Mouse (Mus musculus) heart, adult 2 months (tissue): Measurements from ENCODE around the gene Rgs9bp. TPM values are rescaled to one million over a fixed set of nuclear protein-coding genes. Genes with fewer than 3 reads are reported as not detected.

Experiments
- DNase-seq, 2 experiments: peaks; one replicate each; pipeline ENCODE4 v3.0.0; 2021
- H3K27ac ChIP-seq: fragments of 200-600 bp; 2 replicates; pipeline ENCODE4 v1.8.1; 2022
- H3K27me3 ChIP-seq: fragments of 200-500 bp; 2 replicates; pipeline ENCODE4 v1.6.1; 2012; ENCODE audit warnings: mild to moderate bottlenecking, low read length, inconsistent platforms, mixed read lengths; ENCODE audit not compliant: control insufficient read depth, insufficient read depth
- H3K36me3 ChIP-seq: fragments of 200-500 bp; 2 replicates; pipeline ENCODE4 v1.6.1; 2012; ENCODE audit warnings: low read length, inconsistent platforms; ENCODE audit not compliant: control insufficient read depth, insufficient read depth
- H3K4me1 ChIP-seq: fragments of 200-500 bp; 2 replicates; pipeline ENCODE4 v1.6.1; 2011; ENCODE audit warnings: low read length; ENCODE audit not compliant: control insufficient read depth, insufficient read depth
- H3K4me3 ChIP-seq: fragments of 200-600 bp; 2 replicates; pipeline ENCODE4 v1.8.1; 2022
- H3K79me2 ChIP-seq: fragments of 200-500 bp; replicated peaks from 2 replicates; pipeline ENCODE4 v1.6.1; 2012; ENCODE audit warnings: mild to moderate bottlenecking, inconsistent platforms, low read length, moderate library complexity, mixed read lengths; ENCODE audit not compliant: control insufficient read depth, insufficient read depth
- H3K9ac ChIP-seq: fragments of 200-500 bp; 2 replicates; pipeline ENCODE4 v1.6.1; 2012; ENCODE audit warnings: low read depth, mild to moderate bottlenecking, control low read depth, inconsistent platforms, low read length, mixed read lengths
- CTCF ChIP-seq: fragments of 200-600 bp; IDR thresholded peaks from 2 replicates; pipeline ENCODE4 v1.8.1; 2022; ENCODE audit warnings: antibody characterized with exemption, mild to moderate bottlenecking, moderate library complexity
- EP300 ChIP-seq: fragments of 200-500 bp; IDR thresholded peaks from 2 replicates; pipeline ENCODE4 v1.6.1; 2011; ENCODE audit warnings: low read depth, low read length, control low read depth; ENCODE audit not compliant: insufficient read depth
- POLR2A ChIP-seq: fragments of 200-500 bp; IDR thresholded peaks from 2 replicates; pipeline ENCODE4 v1.6.1; 2011; ENCODE audit warnings: mild to moderate bottlenecking, low read depth, low read length, control low read depth; ENCODE audit not compliant: insufficient read depth
- WGBS: fragments of 180-500 bp; shearing (Covaris S2); methylation state at CpG from one replicate; pipeline ENCODE4 v1.1.7; 2018; 5-methylcytosine and 5-hydroxymethylcytosine counted together
- intact Hi-C: fragments of 180-260 bp; cut with DNase I; formaldehyde crosslinking; loops from one replicate; pipeline ENCODE4 v1.15.1; 2025
- polyA plus RNA-seq: library from polyadenylated mRNA; depleted of rRNA; stranded (reverse); fragments of >200 nt; gene quantifications from 2 replicates; pipeline ENCODE4 v1.2.3, GENCODE M21; 2012; rRNA removed
- total RNA-seq, 2 experiments: library from RNA; stranded (reverse); gene quantifications; 2 replicates each; pipeline ENCODE4 v1.2.3; 2021

Rgs9bp gene
- total and polyA plus RNA-seq, 3 experiments, result 0.05 TPM; not detected in 1

GRCm38 (mm10) chr7:35530026-35530425 lies 55.4 kb downstream of the Rgs9bp start:
- no peaks in the 10 kb centered on the region for H3K79me2 ChIP-seq
- intact Hi-C loops, result no loop called here
- no peaks in the 10 kb centered on the region for H3K27me3 ChIP-seq
- WGBS, result 68% methylated on average over 3 of the region's 3 CpGs
- no peak overlapping the region for H3K27ac ChIP-seq
- DNase-seq, result no peak
- H3K36me3 ChIP-seq, result no peaks in the 10 kb centered on the region
- H3K4me1 ChIP-seq, result no peaks in the 10 kb centered on the region
- H3K4me3 ChIP-seq, result no peak overlapping the region
- no peak for TF ChIP-seq POLR2A
- no peak for TF ChIP-seq CTCF
- TF ChIP-seq EP300, result no peak
- H3K9ac ChIP-seq, result no peak overlapping the region

Other genes with a start within 250 kb of the Rgs9bp start
- gene Faap24, start 188.7 kb downstream of the Rgs9bp start, total RNA-seq, result 1 to 10 TPM; 1.9 to 2.3 TPM
- gene Faap24, start 188.7 kb downstream of the Rgs9bp start, polyA plus RNA-seq, result 1.2 and 1.4 TPM in 2 replicates
- gene Cep89, start 188.5 kb downstream of the Rgs9bp start, total RNA-seq, result 10 to 100 TPM; 12.6 to 13.9 TPM
- gene Cep89, start 188.5 kb downstream of the Rgs9bp start, polyA plus RNA-seq, result 17.4 and 21.3 TPM in 2 replicates
- not detected for gene Slc7a9, start 136.8 kb downstream of the Rgs9bp start, total RNA-seq
- gene Slc7a9, start 136.8 kb downstream of the Rgs9bp start, polyA plus RNA-seq, result not detected in 2 replicates
- under 1 TPM in 1 of 2 experiments, not detected in 1; 0.27 TPM for gene Tdrd12, start 47.8 kb downstream of the Rgs9bp start, total RNA-seq
- gene Tdrd12, start 47.8 kb downstream of the Rgs9bp start, polyA plus RNA-seq, result not detected in 2 replicates
- gene Nudt19, start 29.3 kb downstream of the Rgs9bp start, total RNA-seq, result 10 to 100 TPM; 63.9 to 73.5 TPM
- gene Nudt19, start 29.3 kb downstream of the Rgs9bp start, polyA plus RNA-seq, result 44.1 and 59.6 TPM in 2 replicates
- gene Ankrd27, start 662 bp upstream of the Rgs9bp start, total RNA-seq, result 10 to 100 TPM; 12.5 to 13.7 TPM
- gene Ankrd27, start 662 bp upstream of the Rgs9bp start, polyA plus RNA-seq, result 10.6 and 13.2 TPM in 2 replicates
- gene Pdcd5, start 61.9 kb upstream of the Rgs9bp start, total RNA-seq, result 100 to 1,000 TPM; 104 to 118 TPM
- 36.0 and 48.6 TPM in 2 replicates for gene Pdcd5, start 61.9 kb upstream of the Rgs9bp start, polyA plus RNA-seq
- gene Dpy19l3, start 168.9 kb upstream of the Rgs9bp start, total RNA-seq, result 1 to 10 TPM; 2.6 to 4.8 TPM
- 2.2 and 3.4 TPM in 2 replicates for gene Dpy19l3, start 168.9 kb upstream of the Rgs9bp start, polyA plus RNA-seq
- 10 to 100 TPM in 1 of 2 experiments, 1 to 10 TPM in 1; 9.4 to 11.2 TPM for gene Zfp507, start 217.4 kb upstream of the Rgs9bp start, total RNA-seq
- gene Zfp507, start 217.4 kb upstream of the Rgs9bp start, polyA plus RNA-seq, result 3.7 and 5.7 TPM in 2 replicates